Mouse (Mus musculus): ENCODE measurements around the gene Hpca. TPM values are rescaled to one million over a fixed set of nuclear protein-coding genes. Genes with fewer than 3 reads are reported as not detected.

Hpca gene
- 2.8 and 5.0 TPM in 2 replicates for polyA plus RNA-seq (2012; rRNA removed)

DNA sequence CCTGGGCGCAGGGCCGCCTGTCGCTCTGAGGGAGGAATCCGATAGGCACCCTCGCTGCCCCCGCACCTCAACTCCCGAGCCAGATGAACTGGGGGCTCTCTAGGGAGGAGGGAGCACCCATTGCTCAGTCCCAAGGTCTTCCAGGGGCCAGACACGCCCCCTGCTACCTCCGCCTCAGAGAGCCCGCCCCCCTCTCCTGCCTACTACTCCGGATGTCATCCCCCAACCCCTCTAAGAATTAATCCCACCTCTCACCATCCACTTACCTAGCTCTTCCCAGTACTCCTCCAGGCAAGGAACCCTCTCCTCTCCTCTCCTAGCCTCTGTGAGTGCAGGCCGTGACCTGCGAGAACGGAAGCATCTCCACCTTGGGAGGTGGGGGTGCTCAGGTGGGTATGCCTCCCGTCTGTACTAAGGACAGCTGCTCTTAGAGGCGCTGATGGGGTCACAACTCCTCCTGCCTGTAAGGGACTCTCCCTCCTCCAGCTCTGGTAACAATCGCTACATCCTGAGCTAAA lies at the start of gene Hpca:
Hpca (minus strand) TSS at position 468 of the 518 bp plus-strand sequence.

DNA sequence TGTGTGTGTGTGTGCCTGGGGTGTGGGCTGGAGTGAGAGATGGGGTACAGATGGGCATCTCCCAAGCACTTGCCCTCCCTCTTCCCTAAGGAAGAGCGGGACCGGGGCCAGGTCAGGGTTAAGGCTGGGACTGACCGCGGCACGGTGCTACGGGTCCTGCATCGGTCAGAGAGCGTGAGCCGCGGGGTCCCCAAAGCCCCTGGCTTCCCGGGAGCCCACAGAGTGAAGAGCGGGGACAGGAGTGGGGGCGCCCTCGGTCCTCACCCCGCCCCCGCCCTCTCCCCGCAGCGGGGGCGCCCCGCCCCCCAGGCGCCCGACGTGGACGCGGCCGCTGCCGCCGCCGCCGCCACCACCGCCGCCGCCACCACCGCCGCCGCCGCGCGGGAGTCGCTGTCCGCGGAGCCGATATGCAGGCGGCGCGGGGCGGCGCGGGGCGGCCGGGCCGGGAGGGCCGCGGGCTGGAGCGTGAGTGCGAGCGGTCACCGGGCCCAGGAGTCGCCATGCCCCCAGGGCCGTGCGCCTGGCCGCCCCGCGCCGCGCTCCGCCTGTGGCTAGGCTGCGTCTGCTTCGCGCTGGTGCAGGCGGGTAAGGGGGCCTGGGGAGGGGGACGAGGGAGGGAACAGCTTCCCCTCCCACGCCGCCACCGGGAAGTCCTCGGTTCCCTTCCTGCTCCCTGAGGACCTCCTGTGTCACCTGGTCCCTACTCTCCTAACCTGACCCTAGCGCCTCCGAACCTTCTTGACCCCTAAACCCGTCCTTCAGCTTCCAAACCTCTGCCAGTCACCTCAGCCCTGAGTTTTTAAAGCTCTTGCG lies 14.9 kb upstream of the Hpca start, which contains the start of gene Fndc5:
Fndc5 (plus strand) TSS at position 421 of the 813 bp plus-strand sequence.

DNA sequence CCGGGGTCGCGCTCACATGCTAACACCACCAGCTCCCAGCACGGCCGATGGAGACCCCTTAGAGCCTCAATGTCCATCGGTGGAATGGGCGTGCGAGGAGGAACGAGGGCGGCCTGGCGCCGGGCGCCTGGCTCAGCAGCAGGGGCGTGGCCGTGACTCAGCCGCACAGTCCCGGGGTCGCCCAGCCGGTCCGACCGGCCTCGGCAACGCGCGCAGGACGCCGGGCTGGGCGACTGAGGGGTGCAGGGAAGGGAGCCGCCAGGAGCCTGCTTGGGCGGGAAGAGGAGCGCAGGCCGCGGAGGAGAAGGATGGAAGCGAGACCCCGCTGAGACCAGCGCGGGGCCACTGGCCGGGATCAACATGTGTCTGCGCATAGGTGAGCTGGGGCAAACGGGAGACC lies 16.5 kb downstream of the Hpca start, which contains the start of gene Tmem54:
Tmem54 (plus strand) TSS at position 193 of the 400 bp plus-strand sequence.

Other genes with a start within 250 kb of the Hpca start
- gene Trim62, start 238.5 kb downstream of the Hpca start, polyA plus RNA-seq (2012; rRNA removed): 28.4 and 32.5 TPM in 2 replicates
- 31.9 and 33.6 TPM in 2 replicates for gene Azin2, start 159.6 kb downstream of the Hpca start, polyA plus RNA-seq (2012; rRNA removed)
- 39.0 and 41.7 TPM in 2 replicates for gene Ak2, start 130.1 kb downstream of the Hpca start, polyA plus RNA-seq (2012; rRNA removed)
- gene Rnf19b, start 63.8 kb downstream of the Hpca start, polyA plus RNA-seq (2012; rRNA removed): 179 and 255 TPM in 2 replicates
- gene Tmem54, start 16.5 kb downstream of the Hpca start, polyA plus RNA-seq (2012; rRNA removed): 7.3 and 11.7 TPM in 2 replicates
- 15.0 and 23.5 TPM in 2 replicates for gene Fndc5, start 15.0 kb upstream of the Hpca start, polyA plus RNA-seq (2012; rRNA removed)
- 19.7 and 29.6 TPM in 2 replicates for gene S100pbp, start 67.7 kb upstream of the Hpca start, polyA plus RNA-seq (2012; rRNA removed)
- gene Yars, start 67.7 kb upstream of the Hpca start, polyA plus RNA-seq (2012; rRNA removed): 18.9 and 19.2 TPM in 2 replicates
- 38.0 and 38.5 TPM in 2 replicates for gene C77080, start 139.4 kb upstream of the Hpca start, polyA plus RNA-seq (2012; rRNA removed)
- 3.8 and 5.5 TPM in 2 replicates for gene Sync, start 165.6 kb upstream of the Hpca start, polyA plus RNA-seq (2012; rRNA removed)
- gene Rbbp4, start 213.3 kb upstream of the Hpca start, polyA plus RNA-seq (2012; rRNA removed): 16.5 and 22.5 TPM in 2 replicates
- gene Zbtb8os, start 213.7 kb upstream of the Hpca start, polyA plus RNA-seq (2012; rRNA removed): 4.1 and 7.2 TPM in 2 replicates

Measured in ovary, adult 2 months (tissue).